Mouse (Mus musculus) central nervous system, embryonic 11.5 days (tissue): Measurements from ENCODE around the gene Themis2. TPM values are rescaled to one million over a fixed set of nuclear protein-coding genes. Genes with fewer than 3 reads are reported as not detected.

ENCODE experiments used
- polyA plus RNA-seq: library from polyadenylated mRNA; depleted of rRNA; stranded (reverse); fragments of >200 nt; gene quantifications from 2 replicates; pipeline ENCODE4 v1.2.3, GENCODE M21; 2012; rRNA removed

Gene Themis2
- 0.88 TPM in 2 replicates for polyA plus RNA-seq

DNA sequence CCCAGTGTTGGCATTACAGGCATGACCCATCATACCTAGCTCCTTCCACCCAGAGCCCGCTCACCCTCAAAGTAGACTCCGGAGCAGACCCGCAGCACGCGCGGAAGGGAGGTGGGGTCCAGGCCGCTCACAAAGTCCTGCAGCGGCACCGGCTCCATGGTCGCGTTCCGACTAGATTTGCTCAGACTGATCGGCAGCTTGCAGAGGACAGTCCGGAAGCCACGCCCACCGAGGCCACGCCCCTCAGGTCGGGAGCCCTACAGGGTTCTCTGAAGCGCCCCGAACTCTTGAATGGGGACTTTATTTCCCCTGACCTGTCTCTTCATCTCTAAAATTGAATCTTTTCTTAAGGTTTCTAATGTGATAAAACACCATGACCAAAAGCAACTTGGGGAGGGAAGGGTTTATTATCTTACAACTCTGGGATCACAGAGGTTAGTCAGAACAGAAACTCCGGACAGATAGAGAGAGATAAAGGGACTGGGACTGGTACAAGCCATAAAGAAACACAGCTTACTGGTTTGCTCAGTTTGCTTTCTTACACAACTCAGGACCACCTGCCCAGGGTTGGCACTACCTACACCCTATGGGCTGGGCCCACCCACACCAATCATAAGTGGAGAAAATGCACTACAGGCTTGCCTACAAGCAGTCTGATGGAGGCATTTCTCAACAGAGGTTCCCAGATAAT, at the start of gene Themis2:
Themis2 (minus strand) TSS at position 192 of the 691 bp plus-strand sequence.

DNA sequence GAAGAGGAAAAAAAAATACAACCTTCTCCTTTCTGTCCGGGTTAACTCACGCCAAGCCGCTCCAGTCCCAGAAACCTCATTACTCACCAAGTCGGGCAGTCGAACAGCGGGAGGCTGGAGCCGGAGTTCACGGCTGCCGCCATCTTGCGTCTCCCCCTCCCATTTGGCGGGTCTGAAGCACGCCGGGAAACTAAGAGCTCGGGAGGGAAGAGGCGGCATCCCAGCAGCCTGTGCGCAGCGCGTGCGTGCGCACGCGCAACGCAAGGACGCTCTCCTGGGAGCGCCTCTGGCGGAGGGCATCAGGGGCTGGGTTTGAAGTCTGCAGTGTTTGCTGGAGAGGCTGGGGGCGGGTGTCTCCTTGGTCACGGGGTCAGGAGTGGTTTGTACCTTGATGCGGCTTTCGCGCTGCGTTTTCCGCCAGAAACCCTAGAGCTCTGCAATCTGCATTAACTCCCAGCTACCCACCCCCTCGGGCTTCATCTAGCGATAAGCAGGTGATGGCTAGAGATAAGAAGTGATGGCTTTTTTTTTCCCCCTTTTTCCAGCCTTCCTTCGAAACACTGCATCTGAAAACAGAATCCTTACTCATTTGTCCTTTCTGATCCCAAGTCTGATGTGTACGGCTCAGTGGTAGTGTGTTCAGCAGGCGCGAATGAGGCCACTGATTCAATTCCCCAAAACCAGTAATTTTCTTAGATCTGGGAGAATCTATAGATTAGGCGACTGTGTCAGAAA, 47.0 kb upstream of the Themis2 start, which contains the start of gene Ppp1r8:
Ppp1r8 (minus strand) TSS at position 200 of the 735 bp plus-strand sequence.

DNA sequence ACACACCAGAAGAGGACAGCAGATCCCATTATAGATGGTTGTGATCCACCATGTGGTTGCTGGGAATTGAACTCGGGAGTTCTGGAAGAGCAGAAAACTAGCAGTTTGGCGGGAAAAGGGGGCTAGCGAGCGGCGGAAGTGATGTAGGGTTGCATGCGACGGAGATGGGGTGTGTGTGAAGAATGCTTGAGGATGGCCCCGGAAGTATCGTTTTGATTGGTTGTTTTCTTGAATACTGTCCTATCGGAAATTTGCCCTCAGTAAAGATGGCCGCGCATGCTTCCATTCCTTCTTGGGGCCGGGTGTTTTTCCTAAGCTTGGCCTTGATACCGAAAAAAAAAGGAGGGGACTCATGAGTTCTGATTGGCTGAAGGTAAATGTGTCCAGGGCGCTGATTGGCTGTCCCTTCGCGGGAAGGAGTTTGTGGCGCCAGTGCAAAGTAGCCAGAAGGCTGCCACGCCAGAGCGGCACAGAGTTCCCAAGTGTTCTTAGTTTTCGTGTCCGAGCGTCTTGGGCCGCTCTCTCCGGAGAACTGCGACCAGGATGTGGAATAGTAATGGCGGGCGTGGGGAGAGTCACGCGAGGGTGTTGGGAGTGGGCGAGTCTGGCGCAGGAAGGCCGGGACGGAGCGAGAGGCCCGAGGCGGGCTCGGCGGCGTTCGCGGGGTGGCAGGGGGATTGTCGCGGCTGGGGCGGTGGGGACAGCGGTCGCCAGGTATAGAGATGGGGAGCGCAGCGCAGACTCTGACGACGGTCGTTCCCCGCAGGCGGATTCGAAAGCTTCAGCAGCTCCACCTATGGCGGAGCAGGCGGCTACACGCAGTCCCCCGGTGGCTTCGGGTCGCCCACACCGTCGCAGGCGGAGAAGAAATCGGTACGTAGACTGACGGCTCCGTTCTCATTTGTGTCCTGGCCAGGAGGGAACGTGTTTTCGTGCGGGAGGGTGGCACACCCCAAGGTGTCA, 28.0 kb downstream of the Themis2 start, which contains the start of gene Rpa2:
Rpa2 (plus strand) TSS at position 419 of the 963 bp plus-strand sequence.

DNA sequence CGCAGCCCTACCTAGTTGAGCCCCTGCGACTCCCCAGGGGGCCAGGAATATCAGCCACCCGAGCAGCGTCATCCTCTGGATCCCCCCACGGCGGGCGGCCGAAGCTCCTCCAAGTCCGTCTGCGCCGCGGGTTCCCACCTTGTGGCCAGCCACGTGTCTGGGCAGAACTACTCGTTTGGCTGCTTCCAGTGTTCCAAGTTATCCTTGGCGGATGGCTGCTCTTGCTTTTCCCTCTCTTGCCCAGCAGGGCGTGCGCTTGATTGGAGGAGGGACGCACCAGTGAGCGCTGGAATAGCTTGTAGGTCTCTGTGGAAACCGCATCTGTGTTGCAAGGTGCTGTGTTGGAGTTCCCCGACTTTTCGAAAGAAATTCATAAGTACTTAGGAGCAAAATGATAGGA, 39.2 kb downstream of the Themis2 start, which contains the start of gene Smpdl3b:
Smpdl3b (minus strand) TSS at position 279 of the 400 bp plus-strand sequence.

DNA sequence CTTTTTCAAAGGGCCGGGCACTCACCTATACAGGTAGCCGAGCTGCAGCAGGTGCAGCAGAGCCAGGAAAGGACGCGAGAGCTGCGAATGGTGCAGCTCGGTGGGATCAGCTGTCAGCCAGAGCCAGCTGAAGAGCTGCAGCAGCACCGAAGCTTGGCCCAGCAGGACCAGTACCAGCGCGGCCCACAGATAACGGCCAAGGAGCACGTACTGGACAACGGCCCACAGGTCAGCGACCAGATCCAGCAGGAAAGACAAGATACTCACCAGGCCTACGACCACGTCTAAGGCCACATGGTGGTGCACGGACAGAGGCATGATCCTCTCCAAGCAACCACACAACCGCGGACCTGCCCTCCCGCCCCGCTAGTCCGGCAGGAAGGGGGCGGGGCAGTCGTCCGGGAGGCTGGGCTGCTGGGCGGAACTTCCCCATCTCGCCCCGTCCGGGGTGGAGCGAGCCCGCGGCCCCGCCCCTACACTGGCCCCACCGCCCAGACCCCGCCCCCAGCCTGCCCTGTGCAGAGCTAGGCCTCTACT, 64.0 kb downstream of the Themis2 start, which contains the start of gene Xkr8:
Xkr8 (minus strand) TSS at position 399 of the 537 bp plus-strand sequence.

Other genes with a start within 250 kb of the Themis2 start
- 0.53 and 0.55 TPM in 2 replicates for gene Ptafr, start 232.3 kb downstream of the Themis2 start, polyA plus RNA-seq
- 40.7 and 41.9 TPM in 2 replicates for gene Eya3, start 157.4 kb downstream of the Themis2 start, polyA plus RNA-seq
- 3.9 and 6.2 TPM in 2 replicates for gene Xkr8, start 63.8 kb downstream of the Themis2 start, polyA plus RNA-seq
- 1.7 and 3.3 TPM in 2 replicates for gene Smpdl3b, start 39.1 kb downstream of the Themis2 start, polyA plus RNA-seq
- 93.8 and 98.4 TPM in 2 replicates for gene Rpa2, start 28.1 kb downstream of the Themis2 start, polyA plus RNA-seq
- 120 and 148 TPM in 2 replicates for gene Ppp1r8, start 46.8 kb upstream of the Themis2 start, polyA plus RNA-seq
- 67.5 and 69.8 TPM in 2 replicates for gene Stx12, start 88.1 kb upstream of the Themis2 start, polyA plus RNA-seq
- gene Fam76a, start 126.2 kb upstream of the Themis2 start, polyA plus RNA-seq, result 17.6 and 18.6 TPM in 2 replicates
- 0.12 and 0.22 TPM in 2 replicates for gene Fgr, start 177.7 kb upstream of the Themis2 start, polyA plus RNA-seq
- gene Ahdc1, start 214.9 kb upstream of the Themis2 start, polyA plus RNA-seq, result 17.2 and 18.6 TPM in 2 replicates